Mouse (Mus musculus): ENCODE measurements around the gene Figla. TPM values are rescaled to one million over a fixed set of nuclear protein-coding genes. Genes with fewer than 3 reads are reported as not detected.
"Not testable (repeated sequence)": the region's sequence is repeated elsewhere in the genome, so short reads cannot be mapped to it uniquely, and the experiment has no call there.

The Figla gene
- not detected for total RNA-seq (2021)

GRCm38 (mm10) chr6:86015871-86016270 lies at the start of gene Figla:
Figla (plus strand) TSS chr6:86016171.
- intact Hi-C loops (cut with DNase I) = no loop called here
- DNase-seq = no peak

- DNase-seq = no peak
- intact Hi-C loops (cut with DNase I) = no loop called here
Measured at GRCm38 (mm10) chr6:85966686-85967085, 49.3 kb upstream of the Figla start.

GRCm38 (mm10) chr6:85969889-85970288 lies 46.1 kb upstream of the Figla start:
- intact Hi-C loops (cut with DNase I) = no loop called here
- no peak for DNase-seq

GRCm38 (mm10) chr6:85972699-85973098 lies 43.3 kb upstream of the Figla start:
- intact Hi-C loops (cut with DNase I) = no loop called here
- no peak for DNase-seq

DNA sequence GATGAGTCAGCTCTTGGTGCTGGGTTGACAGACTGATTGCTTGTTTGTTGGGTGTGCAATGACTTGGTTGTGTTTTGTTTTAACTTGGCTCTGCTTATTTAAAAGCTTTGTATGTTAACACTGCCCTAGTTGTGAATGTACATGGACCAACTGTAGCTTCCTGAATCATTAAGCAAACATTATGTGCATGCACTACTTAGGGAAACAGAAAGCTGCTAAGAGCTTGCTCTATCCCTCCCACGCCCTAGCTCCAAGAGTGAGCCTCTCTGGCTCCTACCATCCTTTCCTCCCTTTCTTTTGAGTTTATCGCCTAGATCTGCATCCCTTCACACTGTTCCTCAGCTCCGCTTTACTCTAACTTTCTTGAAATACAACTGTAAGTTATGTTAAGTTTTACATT lies 42.6 kb upstream of the Figla start:
- no peak for DNase-seq
- intact Hi-C loops (cut with DNase I) = no loop called here

DNA sequence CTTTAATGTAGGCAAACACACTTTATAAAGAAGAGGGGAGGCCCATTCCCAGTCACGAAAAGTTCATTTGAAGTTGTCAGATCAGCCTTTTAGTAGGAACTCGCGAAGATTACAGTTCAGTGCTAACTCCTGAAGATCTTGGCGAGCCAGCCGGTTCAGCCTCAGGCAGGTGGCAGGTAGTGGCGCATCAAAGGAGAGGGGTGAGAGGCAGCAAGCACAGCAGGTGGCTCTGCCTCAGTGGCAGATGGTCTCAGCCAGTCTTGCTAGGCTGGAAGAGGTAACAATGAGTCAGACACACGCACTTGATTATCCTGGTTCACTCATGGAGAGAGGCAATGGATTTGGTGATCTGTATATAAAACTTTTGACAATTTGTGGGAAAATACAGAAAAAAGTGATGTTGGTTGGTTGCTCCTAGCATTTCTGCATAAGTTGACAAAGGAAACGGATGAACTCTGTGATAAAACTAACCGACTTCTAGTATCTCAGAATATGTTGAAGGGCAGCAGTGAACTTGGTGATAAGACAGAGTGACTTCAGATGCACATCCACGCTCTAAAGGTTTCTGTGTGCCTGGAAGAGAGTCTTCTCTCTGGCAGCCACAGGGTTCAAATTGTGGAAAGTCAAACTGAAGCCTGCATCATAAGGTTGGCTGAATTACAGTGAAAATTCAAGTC lies 40.9 kb upstream of the Figla start:
- DNase-seq = no peak
- intact Hi-C loops (cut with DNase I) = no loop called here

DNA sequence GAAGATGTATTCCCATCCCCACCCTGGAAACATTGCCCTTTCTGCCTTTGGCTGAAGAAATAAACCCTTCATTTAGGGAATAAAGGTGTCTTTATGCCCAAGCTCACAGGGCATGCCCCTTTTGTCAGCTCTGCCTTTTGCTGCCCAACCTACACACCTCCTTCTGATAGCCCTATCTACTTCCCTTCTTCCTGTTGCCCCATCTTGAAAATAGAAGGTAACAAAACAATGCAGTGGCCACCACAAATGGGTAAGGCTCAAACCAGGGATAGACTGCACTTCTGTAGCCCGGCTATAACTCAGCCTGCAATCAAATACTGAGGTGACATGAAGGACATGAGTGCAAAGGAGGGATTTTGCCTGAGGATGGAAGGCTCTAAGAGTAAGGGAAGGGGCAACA lies 40.2 kb upstream of the Figla start:
- intact Hi-C loops (cut with DNase I) = no loop called here
- DNase-seq = no peak

DNA sequence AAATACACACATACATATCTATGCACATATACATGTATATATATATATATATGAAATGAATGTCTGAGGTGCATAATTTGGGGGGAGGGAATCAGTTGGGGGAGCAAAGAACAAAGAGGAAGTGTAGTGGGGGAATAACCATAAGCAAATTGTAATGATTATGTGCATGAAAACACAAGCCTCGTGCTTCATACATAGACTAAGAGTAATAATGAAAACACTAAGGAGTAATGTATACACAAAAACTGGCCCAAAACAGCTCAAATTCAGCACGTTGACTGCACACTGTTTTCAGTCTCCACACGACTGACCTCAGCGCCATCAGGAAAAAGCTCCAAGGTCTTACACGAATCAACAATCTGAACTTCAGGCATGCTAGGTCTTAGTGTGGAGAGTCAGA lies 39.7 kb upstream of the Figla start:
- intact Hi-C loops (cut with DNase I) = no loop called here
- no peak for DNase-seq

GRCm38 (mm10) chr6:85978736-85979135 lies 37.2 kb upstream of the Figla start:
- DNase-seq; intact Hi-C loops (cut with DNase I): not testable (repeated sequence)

GRCm38 (mm10) chr6:85984351-85984750 lies 31.6 kb upstream of the Figla start:
- no peak for DNase-seq
- intact Hi-C loops (cut with DNase I) = no loop called here

DNA sequence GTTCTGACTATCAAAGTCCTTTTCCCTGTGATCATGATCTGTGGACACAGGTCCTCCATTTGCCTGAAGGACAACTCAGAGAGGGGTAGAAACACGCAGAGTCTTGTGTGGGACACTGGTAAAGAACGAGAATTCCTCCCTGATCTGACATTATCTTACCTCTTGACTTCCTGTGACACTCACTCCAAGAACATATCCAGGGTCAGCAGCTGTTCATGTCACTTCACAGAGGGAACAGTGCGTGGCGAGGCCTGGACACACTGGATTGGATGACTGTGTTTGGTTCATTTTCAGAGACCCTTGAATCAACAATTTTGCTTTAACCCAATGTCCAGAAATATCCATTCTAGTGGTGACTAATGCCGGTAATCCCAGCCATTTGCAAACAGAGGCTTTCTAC lies 26.4 kb upstream of the Figla start:
- DNase-seq; intact Hi-C loops (cut with DNase I): not testable (repeated sequence)

DNA sequence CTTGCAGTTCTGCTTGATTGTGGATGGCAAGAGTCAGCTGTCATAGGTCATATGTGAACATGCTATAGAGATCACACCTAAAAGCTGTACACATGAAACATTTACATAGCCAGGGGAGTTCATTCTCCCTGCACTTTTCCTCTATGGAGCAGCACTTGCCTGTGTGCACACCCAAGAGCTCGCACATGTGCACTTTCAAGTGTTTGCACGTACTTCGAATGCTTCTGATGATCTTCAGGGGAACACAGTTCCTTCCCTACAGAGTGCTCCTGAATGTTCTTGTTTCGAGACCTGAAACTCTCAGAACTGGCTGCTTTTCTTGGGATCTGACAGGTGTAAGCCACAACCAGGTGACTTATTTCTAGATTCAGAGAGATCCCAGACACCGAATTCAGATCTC lies 25.2 kb upstream of the Figla start:
- DNase-seq; intact Hi-C loops (cut with DNase I): not testable (repeated sequence)

DNA sequence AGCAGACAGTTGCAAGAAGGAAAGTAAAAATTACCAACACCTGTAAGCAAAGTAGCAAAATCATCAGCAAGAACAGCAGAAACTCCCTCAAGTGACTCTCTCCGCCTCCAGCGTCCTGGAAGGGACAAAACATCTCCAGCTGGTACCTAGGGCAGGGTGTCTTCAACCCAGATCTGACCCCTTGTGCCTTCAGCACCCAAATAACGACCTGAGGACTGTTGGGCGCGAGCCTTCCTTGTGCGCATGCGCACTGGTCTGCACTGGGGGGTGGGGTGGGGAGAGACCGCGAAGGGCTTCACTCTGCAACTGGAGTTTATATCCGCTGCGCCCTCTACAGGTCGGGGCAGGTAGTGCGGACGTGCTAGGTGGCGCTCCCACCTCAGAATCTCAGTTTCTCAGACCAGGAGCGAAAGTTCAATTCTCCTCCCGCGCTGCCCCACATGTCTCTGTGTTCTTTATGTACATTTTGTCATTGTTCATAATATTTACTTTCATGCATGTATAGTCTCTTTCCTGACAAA lies 12.5 kb upstream of the Figla start:
- DNase-seq = no peak
- intact Hi-C loops (cut with DNase I) = no loop called here

DNA sequence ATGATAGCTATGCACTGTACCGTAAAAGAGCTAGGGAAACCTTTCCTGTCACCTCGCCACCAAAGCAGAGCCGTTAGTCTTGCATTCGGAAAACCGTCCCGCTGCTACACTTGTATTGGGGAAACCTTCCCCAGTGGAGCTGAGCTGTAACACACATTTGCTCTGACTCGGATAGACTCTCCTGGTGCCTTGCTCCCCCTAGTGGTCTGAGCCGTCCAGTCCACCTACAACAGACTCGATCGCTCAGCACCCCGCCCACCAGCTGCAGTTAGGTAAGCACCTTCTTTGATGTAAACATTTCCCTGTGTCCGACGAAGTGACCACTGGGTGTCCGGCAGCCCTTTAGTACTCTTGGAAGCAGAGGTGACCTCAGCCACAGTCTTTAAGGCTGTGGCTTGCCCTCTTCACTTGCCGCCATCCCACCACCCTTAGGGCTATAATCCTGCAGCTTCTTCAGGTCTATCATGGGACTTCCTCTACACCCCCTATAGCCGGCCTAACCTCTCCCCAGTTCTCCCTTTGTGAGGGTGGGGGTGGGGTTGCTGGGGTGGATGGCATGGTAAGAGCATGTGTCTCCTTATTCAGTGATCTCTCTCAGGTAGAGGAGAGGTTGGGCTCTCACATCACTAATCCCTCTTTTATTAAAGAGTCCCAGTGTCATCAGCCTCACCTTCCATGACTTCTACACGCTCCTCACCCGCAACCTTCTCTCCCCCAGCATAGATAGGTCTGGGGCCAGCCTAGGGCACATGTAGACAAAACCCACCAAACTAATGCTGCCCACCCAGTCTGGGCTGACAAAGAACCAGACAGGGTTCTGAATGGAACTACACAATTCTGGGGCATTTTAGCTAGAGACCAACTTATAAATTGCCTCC lies 11.5 kb upstream of the Figla start:
- intact Hi-C loops (cut with DNase I) = no loop called here
- DNase-seq = peak; percentile 77

DNA sequence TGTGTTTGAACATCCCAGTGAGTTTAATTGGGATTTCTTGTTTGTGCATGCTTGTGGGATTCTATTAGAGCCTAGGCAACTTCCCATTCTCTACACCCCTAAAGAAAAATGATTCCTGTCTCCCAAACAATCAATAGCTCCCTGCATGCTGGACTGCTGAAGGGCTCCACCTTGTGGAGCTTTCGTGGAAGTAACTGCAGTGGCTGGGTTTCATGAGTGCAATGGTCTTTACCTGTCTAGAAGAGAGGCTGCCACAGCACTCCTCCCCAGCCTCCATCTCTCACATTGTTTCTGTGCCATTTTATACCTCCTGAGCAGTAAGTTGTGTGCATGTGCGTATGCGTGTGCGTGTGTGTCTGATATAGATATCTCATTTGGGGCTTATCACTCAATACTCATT lies 6.0 kb upstream of the Figla start:
- DNase-seq = peak; percentile 49
- intact Hi-C loops (cut with DNase I) = no loop called here

DNA sequence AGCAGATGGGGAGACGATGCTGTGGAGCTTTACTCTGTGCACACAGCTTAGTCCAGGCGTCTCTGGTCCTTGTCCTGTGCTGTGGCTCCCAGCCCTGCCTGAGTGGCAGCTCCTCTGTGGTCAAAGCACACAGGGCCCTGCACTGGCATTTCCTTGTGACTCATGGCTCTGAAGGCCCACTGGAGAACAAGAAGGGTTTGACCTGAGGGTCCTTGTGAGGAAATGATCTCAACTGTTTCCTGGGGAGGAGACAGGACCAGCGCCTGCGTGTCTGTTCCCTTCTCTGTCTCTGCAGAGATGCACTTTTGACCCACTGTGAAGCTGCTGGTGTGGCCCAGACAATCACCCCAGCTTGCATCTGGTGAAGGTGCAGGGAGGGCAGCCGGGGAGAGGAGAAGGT lies 1.2 kb upstream of the Figla start:
- DNase-seq; intact Hi-C loops (cut with DNase I): not testable (repeated sequence)

DNA sequence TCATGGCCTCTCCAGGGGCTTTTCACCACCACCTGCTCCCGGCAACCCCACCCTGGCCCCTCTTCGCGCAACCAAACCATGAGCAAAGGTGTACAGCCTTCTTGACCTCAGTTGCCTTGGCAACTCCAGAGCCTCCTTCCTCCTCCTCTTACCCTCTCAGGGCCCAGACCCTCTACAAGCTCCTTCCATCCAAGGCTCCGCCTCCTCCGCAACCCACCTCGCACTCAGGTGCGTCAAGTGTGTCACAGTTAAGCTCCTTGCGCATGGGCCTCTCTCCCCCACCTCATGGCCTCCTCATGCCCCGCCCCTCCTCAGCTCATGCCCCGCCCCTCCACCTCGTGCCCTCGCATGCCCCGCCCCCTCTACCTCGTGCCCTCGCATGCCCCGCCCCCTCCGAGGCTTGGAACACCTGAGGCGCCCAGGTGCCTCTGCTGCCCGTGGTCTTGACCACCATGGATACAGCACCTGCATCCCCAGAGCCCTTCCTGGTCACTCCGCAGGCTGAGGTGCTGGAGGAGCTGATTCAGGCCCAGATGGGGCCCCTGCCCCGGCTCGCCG lies 901 bp downstream of the Figla start:
- DNase-seq = no peak
- intact Hi-C loops (cut with DNase I) = no loop called here

DNA sequence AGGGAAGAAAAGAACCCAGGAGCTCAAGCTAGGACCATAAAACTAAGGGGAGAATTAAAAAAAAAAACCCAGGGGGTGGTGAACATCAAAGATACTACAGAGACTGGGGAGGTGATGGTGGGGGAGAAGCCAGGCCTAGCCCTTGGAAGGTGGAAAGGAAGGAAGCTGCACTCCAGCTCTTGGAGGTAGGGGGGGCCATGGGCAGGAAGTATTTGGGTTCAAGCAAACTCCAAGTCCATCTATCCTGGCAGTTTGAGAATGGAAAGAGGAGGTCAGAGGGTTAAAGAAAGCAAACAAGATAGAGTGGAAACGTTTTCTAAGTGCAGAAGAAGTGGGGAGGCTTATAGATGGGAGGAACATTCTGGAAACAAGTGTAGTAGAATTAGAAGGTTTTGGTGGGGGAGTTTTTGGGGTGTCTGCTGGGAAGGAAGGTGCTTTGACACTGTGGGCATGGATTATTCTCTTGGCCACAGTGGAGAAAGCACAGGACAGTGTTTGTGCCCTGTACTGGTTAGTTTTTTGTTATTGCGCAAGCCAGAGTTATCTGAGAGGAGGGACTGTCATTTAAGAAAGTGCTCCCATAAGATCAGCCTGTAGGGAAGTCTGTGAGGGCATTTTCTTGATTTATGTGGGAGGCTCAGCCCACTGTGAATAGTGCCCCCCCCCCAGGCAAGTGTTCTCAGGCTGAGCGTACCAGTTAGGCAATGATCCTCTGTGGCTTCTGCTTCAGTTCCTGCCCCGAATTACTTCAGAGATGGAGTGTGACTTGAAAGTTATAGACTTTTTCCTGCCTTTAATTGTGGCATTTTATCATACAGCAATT lies 3.7 kb downstream of the Figla start:
- DNase-seq = no peak
- intact Hi-C loops (cut with DNase I) = loop anchor here (10.0 kb wide), 2 partner anchors 85 to 345 kb away; partner anchors contain the start of gene Fam136a

GRCm38 (mm10) chr6:86020948-86021347 lies 5.0 kb downstream of the Figla start:
- intact Hi-C loops (cut with DNase I) = loop anchor here (10.0 kb wide), 2 partner anchors 84 to 344 kb away; partner anchors contain the start of gene Fam136a
- DNase-seq = peak; percentile 34

DNA sequence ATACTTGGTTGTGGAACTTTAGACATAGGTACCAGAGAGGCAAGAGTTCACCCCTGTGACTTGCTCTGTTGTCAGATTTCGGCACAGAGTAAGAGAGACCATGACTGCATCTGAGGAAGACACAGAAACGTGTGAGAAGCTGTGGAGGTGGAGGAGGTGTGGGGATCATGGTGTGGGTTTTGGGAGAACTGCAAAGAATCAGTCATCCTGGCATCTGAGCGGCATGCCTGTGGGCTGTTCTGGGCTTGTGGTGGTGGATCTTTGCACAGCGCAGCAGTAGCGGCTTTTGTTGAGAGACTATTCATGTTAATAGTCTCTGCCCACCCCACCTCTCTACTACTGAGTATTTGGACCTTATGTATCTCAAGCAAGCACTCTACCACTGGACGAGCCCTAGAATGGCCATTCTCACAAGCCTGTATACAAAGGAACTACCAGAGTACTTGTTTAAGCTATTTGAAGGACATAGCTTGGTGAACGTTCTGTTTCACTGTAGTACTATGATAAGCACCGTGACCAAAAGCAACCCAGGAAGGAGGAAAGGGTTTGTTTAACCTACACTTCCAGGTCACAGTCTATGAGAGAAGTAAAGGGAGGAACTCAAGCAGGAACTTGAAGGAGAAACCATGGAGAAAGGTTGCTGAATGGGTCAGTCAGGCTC lies 10.8 kb downstream of the Figla start:
- intact Hi-C loops (cut with DNase I) = loop anchor here (10.0 kb wide), 2 partner anchors 78 to 338 kb away; partner anchors contain the start of gene Fam136a
- DNase-seq = no peak
